Mouse (Mus musculus): ENCODE results near the gene Espnl.

The Espnl gene

DNA sequence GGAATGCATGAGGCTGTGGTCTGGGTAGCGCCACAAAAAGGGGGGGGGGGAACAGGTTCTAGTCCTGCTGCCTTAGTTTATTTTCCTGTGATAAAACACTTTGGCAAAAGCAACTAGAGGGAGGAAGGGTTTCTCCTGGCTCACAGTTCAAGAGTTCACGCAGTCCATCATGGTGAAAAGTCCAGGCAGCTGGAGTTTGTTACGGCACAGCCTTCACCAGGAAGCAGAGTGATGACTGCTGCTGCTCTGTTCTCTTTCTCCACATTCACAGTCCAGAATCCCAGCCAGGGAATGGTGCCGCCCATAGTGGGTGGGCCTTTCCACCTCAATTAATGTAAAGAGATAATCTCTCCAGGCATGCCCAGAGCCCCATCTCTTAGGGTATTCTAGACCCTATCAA lies 9.6 kb upstream of the Espnl start:
- in situ Hi-C loops (cut with MboI; ENCODE audit: unreplicated experiment in 2 of 2): no loop called here

DNA sequence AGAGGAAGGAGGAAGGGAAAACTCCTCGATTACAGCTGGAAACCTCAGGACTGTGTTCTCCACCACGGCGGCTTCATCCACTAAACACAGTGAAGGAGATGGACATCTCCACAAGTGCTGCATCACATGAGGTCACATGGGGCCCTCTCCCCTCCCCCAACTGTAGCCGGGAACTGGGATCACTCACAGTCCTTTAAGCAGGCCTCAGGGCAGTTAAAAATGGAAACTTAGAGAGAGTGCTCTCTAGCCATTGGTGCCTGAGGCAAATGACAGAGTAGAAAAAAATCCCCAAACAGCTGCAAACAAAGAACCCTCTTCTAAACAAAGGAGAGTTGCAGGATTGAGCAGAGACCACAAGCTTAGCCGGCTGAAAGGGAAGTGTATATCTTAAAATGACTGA lies 8.6 kb upstream of the Espnl start:
- in situ Hi-C loops (cut with MboI; ENCODE audit: unreplicated experiment in 2 of 2): no loop called here

DNA sequence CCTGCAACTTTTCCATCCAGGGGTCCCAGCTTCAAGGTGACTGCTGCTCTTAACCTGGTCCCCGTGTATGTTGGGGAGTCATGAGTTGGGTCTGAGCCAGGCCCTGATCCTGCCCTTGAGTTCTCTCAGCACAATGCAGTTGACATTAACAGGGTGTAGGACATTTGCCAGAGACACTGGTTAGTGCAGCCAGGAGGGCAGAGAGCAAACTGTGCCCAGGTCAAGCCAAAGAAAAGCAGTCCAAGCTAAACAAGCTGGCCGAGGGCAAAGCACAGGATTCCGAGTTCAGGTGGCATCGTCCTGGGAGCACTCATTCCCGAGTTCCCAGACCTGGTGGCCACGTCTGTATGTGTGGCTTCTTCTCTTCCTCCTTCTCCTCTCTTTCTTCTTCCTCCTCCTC lies 4.2 kb upstream of the Espnl start:
- in situ Hi-C loops (cut with MboI; ENCODE audit: unreplicated experiment in 2 of 2): no loop called here

DNA sequence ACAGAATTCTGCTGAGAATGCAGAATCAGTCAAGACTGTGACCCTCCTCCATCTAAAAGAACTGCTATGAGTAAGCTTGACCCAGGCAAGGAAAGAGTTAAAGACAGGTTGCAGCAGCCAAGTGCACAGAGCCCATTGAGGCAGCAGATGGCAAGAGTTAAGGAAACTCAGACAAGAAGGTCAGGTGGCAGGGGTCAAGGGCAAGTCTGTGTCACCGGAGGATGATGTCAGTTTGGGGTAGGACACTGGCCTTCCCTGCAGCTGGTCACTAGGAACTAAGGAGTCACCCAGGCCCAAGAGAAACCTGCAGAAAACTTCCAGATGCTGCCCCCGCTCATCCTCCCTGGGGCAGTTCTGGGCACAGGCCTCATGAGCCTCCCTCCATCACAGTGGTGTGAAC lies 2.8 kb downstream of the Espnl start:
- in situ Hi-C loops (cut with MboI; ENCODE audit: unreplicated experiment in 2 of 2): no loop called here

DNA sequence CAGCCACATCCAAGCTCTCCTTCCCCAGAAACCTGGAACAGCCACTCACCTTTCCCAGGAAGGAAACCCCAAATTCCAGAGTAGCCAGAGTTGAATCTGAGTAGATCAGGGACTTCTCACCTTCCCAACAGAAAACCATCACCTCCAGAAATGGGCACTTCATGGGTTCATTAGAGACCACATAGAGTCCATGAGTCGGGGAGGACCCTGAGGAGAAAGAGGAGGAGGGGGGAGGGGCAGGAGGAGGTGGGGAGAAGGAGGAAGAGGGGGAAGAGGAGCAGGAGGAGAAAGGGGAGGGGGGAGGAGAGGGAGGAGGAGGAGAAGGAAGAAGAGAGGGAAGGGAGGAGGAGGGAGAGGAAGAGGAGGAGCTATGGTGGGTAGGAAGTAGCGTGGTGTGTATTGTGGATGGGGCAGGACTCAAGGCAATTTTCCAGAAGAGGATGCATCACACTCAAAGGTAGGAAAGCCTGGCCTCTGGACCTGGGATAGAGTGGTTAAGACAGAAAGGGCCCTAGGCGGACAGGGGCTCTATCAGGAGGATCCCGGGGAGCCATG lies 3.7 kb downstream of the Espnl start:
- in situ Hi-C loops (cut with MboI; ENCODE audit: unreplicated experiment in 2 of 2): no loop called here

DNA sequence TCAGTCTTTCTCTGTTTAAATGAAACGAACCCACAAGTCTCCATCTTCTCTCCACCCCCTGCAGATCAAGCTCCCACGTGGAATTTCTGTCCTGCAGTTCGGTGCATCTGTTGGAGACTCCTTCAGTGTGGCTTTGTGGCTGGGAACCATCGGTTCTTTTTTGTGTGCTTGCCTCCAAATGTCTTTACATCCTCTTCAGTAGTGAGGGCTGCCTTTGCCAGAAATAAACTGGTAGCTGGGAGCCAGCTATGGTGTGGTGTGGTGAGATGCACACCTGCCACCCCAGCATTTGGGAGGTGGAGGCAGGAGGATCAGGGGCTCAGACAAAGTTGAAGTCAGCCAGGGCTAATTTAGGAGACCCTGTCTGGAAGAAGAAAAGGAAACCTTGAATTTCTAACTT lies 10.2 kb downstream of the Espnl start:
- in situ Hi-C loops (cut with MboI; ENCODE audit: unreplicated experiment in 2 of 2): no loop called here

DNA sequence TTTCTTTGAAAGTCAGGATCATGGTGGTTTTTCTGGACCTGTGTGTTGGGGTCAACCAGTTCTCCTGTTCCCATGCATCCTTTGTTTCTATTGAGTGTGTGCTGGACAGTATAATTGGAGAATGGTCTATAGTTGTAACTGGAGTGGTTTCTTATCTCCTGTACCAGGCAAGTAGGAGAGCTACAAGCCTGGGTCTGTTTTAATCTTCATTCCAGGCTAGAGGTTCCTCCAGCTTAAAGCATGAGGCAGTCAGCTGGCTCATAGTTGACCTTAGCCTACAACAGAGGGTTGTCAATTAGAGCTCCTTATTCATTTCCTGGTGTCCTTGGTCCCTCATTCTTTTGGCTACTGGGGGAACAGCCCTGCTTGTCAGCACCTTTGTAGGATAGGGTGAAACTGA lies 11.7 kb downstream of the Espnl start:
- in situ Hi-C loops (cut with MboI; ENCODE audit: unreplicated experiment in 2 of 2): no loop called here

DNA sequence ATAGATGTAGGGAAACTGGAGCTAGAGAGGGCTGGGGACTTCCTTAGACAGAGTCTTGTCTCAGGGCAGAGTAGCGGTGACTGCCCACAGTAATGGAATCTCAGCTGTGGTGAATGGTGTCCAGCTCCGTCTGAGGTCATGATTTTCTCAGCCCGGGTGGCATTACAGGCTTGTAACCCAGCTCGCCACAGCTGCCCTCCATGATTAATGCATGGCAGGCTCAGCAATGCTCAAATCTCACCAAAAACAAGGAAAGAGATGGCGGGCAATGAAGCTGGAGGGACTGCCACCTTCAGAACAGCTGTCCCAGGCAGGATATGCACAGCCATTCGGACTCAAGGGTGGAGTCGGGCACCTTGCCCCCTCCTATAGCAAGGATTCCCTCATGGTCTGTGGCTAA lies 15.5 kb downstream of the Espnl start:
- in situ Hi-C loops (cut with MboI; ENCODE audit: unreplicated experiment in 2 of 2): no loop called here

DNA sequence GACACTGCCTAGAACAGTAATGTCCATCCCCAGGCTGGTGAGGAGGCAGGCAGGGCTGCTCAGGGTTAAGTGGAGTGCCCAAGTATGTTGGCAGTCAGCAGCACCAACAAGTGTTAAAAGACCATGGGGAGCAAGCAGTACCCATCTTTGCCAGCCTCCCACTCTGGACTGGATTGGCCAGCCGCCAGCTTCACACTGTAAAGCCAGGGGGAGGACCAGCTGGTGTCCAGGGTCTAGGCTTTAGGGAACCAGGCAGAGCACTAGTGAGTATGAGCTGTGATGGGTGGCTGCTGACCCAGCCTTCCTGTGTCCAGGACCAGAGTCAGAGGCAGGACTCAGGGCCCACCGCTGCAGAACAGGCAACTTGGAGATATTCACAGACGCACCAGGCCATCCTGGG lies 22.1 kb downstream of the Espnl start:
- in situ Hi-C loops (cut with MboI; ENCODE audit: unreplicated experiment in 2 of 2): no loop called here

DNA sequence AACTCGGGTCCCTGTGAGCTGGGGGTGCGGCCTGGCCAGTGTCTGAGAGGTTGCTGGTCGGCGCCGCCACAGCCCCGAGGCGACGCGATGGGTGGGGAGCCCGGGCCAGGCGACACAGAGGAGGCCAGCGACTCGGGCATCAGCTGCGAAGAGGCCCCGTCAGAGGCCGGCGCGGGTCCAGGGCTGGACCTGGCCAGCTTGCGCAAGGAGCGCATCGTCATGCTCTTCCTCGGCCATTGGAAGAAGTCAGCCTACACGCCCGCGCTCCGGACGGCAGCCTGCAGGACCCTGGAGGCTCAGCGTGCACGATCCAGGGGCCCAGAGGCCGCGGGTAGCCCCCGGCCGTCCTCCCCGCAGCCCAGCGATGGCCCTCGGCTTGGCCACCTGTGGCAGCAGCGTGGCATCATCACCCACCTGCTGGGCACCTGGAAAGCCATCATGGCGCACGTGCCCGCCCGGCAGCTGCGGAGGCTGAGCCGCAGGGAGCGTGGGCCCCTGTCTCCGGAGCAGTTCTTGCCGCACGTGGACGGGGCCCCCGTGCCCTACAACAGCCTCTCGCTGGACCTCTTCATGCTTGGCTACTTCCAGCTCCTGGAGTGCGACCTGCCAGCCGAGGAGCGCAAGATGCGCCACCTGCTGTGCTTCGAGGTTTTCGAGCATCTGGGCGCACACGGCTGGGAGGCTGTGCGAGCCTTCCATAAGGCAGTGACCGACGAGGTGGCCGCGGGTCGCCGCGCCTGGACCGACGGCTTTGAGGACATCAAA lies 23.2 kb downstream of the Espnl start:
- in situ Hi-C loops (cut with MboI; ENCODE audit: unreplicated experiment in 2 of 2): no loop called here

DNA sequence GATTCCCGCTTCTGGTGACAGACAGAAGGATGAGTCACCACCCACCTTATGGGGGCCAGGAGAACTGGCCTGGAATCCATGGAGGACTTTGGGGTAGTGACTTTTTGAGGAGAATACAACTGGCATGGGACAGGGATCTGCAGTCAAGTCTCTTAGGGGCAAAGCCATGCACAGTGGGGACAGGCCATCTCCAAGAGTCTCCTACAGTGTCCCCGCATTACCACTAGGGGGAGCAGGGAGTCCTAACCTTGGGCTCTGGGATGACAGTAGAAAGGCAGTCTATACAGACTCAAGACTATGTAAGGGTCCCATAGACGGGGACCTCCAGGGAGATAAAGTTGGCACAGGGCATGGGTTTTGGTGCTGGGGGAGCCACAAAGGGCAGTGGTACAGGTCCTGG lies 25.0 kb downstream of the Espnl start:
- in situ Hi-C loops (cut with MboI; ENCODE audit: unreplicated experiment in 2 of 2): no loop called here

DNA sequence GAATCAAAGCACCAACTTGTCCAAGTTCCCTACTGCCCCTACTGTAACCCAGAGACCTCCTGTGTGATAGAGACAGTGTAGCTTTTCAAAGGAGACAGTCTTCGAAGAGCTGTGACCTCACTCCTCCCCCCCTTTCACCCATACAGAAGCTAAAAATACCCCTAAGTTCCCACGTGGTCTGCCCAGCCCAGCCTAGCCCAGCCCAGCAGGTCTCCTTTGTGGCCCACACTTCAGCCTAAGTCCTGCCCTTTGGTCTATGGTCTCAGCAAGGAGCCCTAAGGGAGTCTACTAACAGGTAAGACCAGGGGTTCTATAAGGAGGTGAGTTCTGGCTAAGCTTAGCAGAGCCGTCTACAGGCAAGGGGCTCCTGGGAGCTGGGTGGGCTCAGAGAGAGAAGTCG lies 29.0 kb downstream of the Espnl start, which contains the start of gene Klhl30:
Gene Klhl30, plus strand, starts transcription at position 176 of the 400 bp plus-strand sequence.
- in situ Hi-C loops (cut with MboI; ENCODE audit: unreplicated experiment in 2 of 2): loop anchor here in 1 of 2 experiments (25.0 kb wide), 1 partner anchor 389 kb away; the partner anchor contains the start of genes Prlh and Rab17

DNA sequence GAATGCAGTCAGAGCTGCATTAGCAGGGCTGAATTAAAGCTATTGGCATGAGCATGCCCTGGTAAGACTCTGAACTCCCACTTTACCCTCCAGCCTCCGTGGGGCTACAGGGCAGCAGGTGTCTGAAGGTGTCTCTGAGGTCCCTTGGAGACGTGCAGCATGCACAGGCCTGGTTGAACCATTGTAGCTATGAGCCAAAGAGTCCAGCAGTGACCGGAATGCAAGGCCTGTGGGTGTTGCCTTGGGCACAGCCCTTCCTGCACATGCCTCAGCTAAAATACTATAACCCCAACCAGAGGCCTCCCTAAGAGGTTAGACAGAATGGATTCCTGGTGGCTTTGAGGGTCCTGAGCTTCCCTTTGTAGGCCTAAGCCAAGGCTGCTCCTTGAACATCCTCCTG lies 29.4 kb downstream of the Espnl start:
- in situ Hi-C loops (cut with MboI; ENCODE audit: unreplicated experiment in 2 of 2): loop anchor here in 1 of 2 experiments (25.0 kb wide), 1 partner anchor 389 kb away; the partner anchor contains the start of genes Prlh and Rab17

DNA sequence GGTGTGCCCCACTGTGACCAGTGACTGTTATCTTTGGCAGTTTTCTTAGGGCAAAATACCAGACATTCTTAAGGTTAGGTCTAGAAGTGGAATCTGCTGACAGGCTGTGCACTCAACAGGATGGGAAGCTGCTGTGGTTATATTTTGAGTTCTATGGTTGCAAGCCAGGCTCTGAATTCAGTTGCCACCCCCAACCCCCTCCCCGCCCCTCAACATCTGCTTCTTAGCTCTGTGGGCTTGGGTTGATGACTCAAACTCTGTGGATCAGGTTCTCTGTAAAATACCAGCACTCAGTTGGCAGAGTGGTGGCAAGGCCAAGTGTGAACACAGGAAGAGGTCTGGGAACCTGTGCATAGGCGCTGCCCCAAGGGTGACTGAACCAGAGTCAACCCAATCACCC lies 30.4 kb downstream of the Espnl start:
- in situ Hi-C loops (cut with MboI; ENCODE audit: unreplicated experiment in 2 of 2): loop anchor here in 1 of 2 experiments (25.0 kb wide), 1 partner anchor 390 kb away; the partner anchor contains the start of genes Prlh and Rab17

DNA sequence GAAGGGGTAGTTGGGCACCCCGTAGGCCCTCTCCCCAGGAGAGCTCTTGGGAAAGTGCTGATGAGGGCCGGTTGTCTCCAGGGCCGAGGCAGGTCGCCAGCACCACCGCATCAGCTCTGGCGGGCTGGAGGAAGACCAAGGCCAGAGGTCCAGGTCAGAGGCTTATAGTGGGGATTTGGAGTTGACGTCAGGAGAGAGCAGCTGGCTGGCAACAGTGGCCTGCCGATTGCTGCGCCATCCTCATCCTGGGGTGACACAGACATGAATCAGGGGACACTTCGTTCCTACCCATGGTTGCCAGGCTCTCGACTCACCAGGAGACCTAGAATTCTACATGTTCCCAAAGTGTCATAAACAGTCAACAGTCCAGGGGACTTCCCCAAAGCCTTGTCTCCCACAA lies 34.2 kb downstream of the Espnl start:
- in situ Hi-C loops (cut with MboI; ENCODE audit: unreplicated experiment in 2 of 2): loop anchor here in 1 of 2 experiments (25.0 kb wide), 1 partner anchor 394 kb away; the partner anchor contains the start of genes Prlh and Rab17

DNA sequence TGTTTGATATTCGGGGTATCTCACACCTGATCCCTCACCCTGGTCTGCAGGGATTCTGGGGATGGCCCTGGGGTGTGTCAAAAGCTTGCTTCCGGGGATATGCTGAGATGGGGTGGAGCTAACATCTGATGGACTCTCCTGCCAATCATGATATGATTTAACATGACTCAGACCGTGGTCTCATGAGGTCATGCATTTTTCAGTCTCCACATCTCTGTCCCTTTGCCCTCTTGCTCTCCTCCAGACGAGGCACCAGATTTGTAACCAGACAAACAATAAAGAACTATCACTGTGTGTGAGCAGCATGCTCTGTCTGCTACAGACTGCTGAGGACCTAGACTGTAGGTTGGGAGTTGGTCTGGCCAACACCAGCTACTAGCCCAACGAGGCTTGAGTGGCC lies 40.2 kb downstream of the Espnl start:
- in situ Hi-C loops (cut with MboI; ENCODE audit: unreplicated experiment in 2 of 2): loop anchor here (10.0 to 25.0 kb wide), 2 partner anchors 123 to 400 kb away; partner anchors contain the start of genes Prlh (in 1 of the 2) and Rab17 (in 1 of the 2)

DNA sequence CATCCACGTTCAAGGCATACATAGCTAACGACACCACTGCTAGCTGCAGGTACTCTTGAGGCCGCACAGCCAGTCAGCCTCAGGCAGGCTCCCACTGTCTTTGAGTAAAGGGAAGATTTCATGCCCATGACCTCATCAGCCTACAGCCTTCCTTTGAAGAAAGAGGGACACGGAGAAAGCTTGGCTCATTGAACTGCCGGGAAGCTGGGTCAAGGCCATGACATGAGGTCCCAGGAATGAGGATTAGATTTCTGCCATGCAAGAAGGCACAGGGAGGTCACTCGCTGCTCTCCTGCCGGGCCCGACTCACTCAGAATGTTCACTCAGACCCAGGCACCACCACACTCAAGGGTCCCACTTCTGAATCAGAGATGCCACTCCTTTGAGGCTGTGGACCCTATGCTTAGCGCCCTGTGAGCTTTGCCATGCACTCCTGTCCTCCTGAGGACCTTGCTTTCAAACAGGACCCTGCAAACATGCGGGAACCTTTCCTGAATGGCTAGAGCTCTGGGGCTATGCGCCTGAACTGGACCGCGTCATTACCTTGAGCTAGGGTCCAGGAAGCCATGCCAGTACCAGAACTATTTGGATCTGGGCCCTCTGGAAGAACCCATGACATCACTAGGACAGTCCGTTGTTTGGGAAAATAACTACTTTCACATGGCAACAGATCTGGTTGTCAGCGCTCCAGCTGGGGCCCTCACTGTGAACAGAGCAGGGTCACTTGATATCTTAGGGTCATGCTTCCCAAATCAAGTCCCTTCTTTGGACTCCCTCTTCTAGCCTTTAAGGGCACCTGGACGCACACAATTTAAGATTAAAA lies 43.2 kb downstream of the Espnl start:
- in situ Hi-C loops (cut with MboI; ENCODE audit: unreplicated experiment in 2 of 2): loop anchor here (10.0 to 25.0 kb wide), 2 partner anchors 120 to 403 kb away; partner anchors contain the start of genes Prlh (in 1 of the 2) and Rab17 (in 1 of the 2)

DNA sequence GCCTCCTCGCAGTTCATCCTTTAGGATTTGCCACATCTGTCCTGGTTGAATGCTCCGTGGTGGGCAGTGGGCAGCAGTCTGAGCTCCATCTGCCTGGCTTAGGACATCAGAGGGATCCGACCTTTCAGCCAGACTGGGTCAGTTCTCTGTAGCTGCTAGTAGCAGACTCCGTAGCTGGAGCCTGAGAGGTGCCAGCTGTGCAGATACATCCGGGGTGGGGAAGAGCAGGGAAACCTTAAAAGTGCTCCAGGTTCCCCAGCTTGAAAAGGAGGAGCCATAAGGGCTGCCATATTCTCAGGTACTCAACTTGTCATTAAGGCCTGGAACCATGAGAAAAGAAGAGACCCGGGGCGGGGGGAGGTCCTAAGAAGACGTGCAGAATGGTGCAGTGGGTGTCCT lies 43.9 kb downstream of the Espnl start:
- in situ Hi-C loops (cut with MboI; ENCODE audit: unreplicated experiment in 2 of 2): loop anchor here (10.0 to 25.0 kb wide), 2 partner anchors 119 to 404 kb away; partner anchors contain the start of genes Prlh (in 1 of the 2) and Rab17 (in 1 of the 2)

DNA sequence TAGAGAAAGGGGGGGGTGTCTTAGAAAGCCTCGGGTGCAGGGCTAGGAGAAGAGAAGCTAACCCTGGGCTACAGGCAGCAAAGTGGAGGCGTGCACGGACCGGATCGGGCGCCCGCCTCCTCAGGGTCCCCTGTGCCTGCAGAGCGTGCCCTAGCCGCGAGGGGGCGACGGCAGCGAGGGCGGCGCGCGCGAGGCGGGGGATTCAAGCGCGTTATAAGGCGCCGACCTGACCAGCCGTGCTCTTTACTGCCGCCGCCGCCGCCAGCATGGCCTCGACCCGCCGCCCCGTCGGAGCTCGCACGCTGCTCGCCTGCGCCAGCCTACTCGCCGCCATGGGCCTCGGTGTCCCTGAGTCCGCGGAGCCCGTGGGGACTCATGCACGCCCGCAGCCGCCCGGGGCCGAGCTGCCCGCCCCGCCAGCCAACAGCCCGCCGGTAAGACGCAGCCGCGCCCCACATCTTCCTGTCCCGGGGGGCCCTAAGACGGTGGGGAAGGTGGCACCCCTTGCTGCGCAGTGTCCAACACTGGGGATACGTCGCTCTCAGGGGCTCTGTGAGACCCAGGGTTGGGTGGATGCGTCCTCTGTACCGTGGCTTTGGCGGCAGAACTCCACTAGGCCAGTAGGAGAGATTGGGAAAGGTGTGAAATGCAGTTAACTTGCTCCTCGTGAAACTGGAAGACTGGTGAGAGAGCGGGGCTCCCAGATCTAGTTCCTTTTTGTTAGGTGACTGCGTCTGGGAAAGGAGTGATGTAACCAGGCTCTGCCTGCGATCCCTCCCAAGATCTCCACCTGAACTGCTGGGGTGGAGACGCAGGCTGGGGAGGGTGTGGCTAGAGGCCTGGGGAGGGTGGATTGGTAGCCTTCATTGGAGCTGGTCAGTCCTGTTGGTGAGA lies 44.6 kb downstream of the Espnl start, which contains the start of gene Erfe:
Gene Erfe, plus strand, starts transcription at position 216 of the 894 bp plus-strand sequence.
- in situ Hi-C loops (cut with MboI; ENCODE audit: unreplicated experiment in 2 of 2): loop anchor here (10.0 to 25.0 kb wide), 2 partner anchors 118 to 404 kb away; partner anchors contain the start of genes Prlh (in 1 of the 2) and Rab17 (in 1 of the 2)
